Mouse (Mus musculus) testis, adult 2 months (tissue): Measurements from ENCODE around the gene Ttc12.

Experiments
- CTCF ChIP-seq: fragments of 200-500 bp; IDR thresholded peaks from 2 replicates; pipeline ENCODE4 v1.5.1; 2012; ENCODE audit warnings: low read depth, mild to moderate bottlenecking, inconsistent platforms, low read length, moderate library complexity; ENCODE audit not compliant: control insufficient read depth, insufficient read depth, insufficient replicate concordance
- POLR2A ChIP-seq: fragments of 200-500 bp; IDR thresholded peaks from 2 replicates; pipeline ENCODE4 v1.6.1; 2012; ENCODE audit warnings: low read depth, mild to moderate bottlenecking, inconsistent platforms, low read length, moderate library complexity; ENCODE audit not compliant: control insufficient read depth

- peak; percentile 42; the same call in 1 of the 2 replicates for TF ChIP-seq CTCF
- no peak for TF ChIP-seq POLR2A
These were observed 654 bp downstream of the Ttc12 start for GRCm38 (mm10) chr9:49485250-49485891.
